Mouse (Mus musculus) heart, adult 18-20 months (tissue): ENCODE measurements around the gene Mymx. TPM values are rescaled to one million over a fixed set of nuclear protein-coding genes. Genes with fewer than 3 reads are reported as not detected.
"Not testable (repeated sequence)": the region's sequence is repeated elsewhere in the genome, so short reads cannot be mapped to it uniquely, and the experiment has no call there.

ENCODE experiments used
- DNase-seq, 2 experiments: peaks; one replicate each; pipeline ENCODE4 v3.0.0; 2021 to 2022; ENCODE audit warnings: mixed read lengths in 1 of 2
- long read RNA-seq, 2 experiments: library from polyadenylated mRNA; stranded (forward); transcript quantifications; one replicate each; pipeline ENCODE4 v2.0.0; 2021
- total RNA-seq, 2 experiments: library from RNA; stranded (reverse); gene quantifications; 2 replicates each; pipeline ENCODE4 v1.2.3; 2021

Gene Mymx
- total RNA-seq, result not detected
- long read RNA-seq, experiment 1, result 0 reads
- long read RNA-seq, experiment 2, result 0 reads

- DNase-seq, result peak in 1 of 2 experiments; percentile 23
These were observed at the start of gene Mymx for GRCm38 (mm10) chr17:45601877-45602304. Mymx (minus strand) TSS chr17:45602102.

GRCm38 (mm10) chr17:45644185-45644584 is 42.3 kb upstream of the Mymx start:
- no peak for DNase-seq

- DNase-seq, result peak; percentile 57 to 85
These were observed 40.8 kb upstream of the Mymx start for GRCm38 (mm10) chr17:45642701-45643100.

DNA sequence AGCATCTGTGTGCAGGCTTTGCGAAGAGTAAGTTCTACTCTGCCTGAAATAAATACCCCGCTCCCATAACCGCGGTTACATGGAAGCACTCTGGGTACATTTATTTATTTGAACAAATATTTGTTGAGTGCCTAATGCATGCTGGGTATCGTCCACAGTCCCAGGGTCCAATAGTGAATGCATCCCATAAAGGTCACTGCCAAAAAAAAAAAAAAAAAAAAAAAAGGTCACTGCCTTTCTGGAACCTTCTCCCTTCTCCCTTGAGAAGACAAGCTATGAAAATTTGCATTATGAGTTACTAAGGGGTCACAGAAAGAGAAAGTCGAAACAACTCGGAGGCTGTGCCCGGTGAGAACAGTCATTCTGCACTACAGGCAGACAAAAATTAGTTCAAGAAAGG is 40.1 kb upstream of the Mymx start:
- no peak for DNase-seq

DNA sequence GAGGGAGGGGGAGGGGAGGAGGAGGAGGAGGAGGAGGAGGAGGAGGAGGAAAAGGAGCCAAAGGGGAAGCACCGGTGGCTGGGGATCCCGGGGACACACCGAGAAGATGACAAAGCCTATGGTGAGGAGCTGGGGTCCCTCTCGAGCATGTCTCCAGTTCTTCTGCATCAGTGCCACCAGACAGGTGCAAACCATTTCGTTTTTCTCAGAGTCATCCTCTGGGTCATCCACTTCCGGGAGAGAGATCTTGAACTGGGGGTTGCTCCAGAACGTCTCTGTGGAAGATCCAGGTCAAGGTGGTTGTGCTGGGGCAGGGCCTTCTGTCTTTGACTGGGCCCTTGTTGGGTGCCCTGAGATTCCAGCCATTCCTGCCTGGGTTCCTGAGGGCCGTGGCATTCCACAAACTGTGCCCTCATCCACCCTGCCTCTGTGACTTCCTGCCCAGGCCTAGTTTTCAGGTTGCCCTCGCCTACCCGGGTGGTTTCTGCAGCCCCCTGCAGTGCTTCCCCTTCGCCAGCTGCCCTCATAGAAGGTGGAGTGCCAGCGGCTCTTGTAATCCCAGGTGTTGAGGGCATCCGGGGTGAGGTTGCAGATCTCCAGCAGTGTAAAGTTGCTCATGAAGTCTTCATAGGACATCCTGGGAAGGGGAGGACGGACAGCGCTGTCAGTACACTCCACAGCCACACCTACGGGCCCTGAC is 36.8 kb upstream of the Mymx start:
- no peak for DNase-seq

- DNase-seq, result no peak
These were observed 32.1 kb upstream of the Mymx start for GRCm38 (mm10) chr17:45634033-45634432.

GRCm38 (mm10) chr17:45631940-45632339 is 30.0 kb upstream of the Mymx start:
- DNase-seq, result no peak

DNA sequence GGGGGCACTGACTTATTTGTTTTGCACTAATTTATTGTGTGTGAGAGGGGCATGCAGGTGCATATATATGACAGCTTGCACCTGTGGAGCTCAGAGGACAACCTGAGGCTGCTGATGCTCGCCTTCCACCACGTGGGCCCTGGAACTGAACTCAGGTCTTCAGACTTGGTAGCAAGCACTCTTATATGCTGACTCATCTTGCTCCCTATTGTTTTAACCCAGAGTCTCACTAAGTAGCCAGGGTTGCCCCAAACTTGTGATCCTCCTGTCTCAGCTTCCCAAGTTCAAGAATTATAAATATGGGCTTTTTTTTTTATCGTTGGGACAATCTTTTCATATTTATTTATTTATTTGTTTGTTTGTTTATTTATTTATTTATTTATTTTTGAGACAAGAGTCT is 29.1 kb upstream of the Mymx start:
- DNase-seq, result no peak

- peak; percentile 78 to 85 for DNase-seq
These were observed 28.2 kb upstream of the Mymx start for GRCm38 (mm10) chr17:45629861-45630694.

DNA sequence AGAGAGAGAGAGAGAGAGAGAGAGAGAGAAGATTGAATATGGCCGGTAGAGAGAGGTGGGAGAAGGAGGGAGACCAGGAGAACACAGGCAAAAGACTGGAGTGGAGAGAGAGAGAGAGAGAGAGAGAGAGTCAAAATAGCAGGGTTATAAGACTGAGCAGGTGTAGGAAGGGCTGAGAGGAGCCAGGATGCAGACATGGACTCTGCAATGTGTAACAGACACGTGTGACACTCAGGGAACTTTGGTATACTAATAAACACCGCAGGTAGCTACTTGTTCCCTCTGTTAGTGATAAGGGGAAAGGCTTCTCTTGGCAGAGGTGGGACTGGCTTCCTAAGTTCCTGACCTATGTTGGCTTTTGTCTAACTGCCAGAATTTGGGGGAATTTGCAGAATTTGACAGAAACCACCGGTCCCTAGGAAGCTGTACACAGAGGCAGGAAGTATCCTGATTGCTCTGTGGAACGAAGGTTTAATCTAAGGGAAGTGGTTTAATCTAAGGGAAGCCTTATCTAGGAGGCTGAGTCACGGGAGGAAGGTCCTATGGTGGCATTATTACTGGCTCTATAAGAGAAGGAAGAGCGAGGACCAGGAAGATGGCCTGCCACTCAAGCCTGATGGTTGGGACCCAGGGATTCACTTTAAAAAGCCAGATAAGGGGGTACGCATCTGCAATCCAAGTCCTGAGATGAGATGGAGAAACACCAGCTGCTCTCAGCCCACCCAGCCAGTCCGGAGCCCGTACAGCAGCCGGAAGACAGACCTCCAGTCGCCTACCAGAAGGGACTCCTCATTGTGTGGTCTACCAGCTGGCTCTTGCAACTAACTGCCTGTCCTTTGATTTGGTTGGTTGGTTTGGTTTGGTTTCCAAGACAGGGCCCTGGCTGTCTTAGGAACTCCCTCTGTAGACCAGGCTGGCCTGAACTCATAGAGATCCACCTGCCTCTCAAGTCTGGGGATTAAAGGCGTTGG is 27.3 kb upstream of the Mymx start:
- peak; percentile 35 to 36 for DNase-seq

DNA sequence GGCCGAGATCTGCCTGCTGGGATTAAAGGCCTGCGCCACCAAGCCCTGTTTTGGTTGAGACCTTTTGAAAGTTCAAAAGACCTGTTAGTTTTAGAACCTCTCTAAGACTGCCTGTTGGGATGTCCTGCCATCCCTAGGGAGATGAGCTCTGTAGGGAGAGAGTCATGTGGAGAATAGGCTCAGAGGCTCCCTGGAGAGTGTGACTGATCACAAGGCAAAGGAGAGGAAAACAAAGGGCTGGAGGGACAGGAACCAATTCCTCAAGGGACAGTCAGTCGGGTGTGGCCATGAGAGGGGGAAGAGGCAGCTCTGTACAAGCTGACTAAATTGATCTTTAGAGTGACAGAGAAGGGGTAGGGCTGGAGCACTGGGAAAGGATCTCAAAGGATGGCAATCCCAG is 26.3 kb upstream of the Mymx start:
- DNase-seq, result peak in 1 of 2 experiments; percentile 25

DNA sequence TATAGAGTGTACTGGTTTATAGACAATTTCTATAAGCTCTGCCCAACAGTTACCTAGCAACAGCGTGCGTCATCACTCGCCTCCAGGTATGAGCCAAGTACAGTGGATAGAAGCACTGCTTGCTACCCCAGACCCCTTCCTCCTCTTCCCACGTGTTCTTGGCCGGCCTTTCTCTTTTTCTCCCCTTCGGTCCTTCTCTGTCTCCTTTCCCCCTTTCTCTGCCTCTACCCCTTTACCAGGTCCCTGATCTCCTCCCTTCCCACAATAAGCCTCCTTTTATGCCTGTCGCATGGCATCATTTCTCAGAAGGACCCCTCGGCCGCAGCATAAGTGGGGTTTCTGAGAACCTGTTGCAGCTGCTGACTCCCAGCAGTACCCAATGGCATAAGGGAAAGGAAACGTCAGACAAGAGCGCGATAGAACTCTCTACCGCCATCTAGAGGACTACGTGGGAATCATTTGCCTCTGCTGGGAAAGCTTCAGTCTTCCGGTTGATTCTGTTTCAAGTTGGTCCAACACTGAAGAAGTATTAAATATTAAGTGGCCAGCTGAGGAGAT is 24.8 kb upstream of the Mymx start:
- DNase-seq, result peak; percentile 82 to 89

DNA sequence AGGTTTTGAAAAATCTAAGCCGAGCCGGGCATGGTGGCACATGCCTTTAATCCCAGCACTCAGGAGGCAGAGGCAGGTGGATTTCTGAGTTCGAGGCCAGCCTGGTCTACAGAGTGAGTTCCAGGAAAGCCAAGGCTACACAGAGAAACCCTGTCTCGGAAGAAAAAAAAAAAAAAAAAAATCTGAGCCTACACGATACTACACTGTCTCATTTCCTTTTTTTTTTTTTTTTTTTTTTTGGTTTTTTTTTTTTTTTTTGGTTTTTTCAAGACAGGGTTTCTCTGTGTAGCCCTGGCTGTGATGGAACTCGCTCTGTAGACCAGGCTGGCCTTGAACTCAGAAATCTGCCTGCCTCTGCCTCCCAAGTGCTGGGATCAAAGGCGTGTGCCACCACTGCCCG is 21.5 kb upstream of the Mymx start:
- not testable (repeated sequence) for DNase-seq

DNA sequence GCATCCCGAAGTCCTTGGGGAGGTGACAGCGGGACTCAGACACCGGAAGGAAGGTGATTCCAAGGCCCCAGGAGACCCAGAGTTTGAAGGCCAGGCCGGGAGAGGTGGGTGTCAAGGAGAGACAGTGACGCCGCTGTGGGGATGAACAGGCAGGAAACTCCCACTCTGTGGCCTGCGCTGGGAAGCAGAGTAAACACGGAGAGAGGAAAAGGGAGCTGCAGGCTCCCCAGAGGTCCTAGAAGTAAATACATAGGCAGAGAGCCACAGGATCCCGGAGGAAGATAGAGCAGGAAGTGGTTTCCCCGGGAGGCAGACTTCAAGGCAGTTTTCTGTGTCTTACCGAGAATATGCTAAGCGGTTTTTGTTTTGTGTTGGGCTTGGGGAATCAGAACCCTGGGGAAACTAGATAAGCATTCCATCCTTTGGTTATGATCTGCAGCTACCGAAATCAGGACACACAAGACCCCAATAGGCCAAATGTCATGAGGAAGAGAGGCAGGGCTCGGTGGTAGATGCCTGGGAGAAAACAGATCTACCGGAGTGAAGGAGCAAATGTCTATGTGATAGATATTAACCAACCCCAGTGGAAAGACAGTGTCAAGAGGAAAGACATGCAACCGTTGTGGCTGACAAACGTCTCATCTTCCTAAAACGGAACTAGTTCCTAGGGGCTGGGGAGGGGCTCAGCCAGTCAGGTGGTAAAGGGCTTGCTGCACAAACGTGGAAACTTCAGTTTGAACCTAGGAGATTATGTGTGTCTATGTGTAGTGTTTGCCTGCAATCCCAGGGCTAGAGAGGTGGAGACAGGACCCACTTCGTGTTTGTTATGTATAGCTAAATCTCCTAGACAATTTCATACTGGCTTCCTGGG is 17.7 kb upstream of the Mymx start:
- DNase-seq, result peak; percentile 61 to 75

GRCm38 (mm10) chr17:45618941-45619385 is 17.1 kb upstream of the Mymx start:
- DNase-seq, result peak; percentile 78 to 85

DNA sequence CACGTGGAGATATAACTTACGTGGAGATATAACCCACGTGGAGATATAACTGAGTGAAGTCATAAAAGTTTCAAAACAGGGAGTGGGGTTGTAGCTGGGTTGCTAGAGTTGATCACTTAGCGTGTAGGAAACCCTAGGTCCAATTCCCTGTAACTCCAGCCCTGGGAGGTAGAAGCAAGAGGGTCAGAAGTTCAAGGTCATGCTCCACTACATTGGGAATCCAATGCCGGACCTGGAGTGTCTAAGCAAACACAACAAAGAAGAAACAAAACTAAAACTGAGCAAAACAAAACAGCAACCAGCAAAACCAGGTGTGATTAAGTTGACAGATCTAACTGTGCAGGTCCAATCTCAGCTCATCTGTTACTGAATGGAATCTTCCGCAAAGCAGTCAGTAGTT is 15.8 kb upstream of the Mymx start:
- DNase-seq, result no peak

- no peak for DNase-seq
These were observed 14.8 kb upstream of the Mymx start for GRCm38 (mm10) chr17:45616679-45617078.

DNA sequence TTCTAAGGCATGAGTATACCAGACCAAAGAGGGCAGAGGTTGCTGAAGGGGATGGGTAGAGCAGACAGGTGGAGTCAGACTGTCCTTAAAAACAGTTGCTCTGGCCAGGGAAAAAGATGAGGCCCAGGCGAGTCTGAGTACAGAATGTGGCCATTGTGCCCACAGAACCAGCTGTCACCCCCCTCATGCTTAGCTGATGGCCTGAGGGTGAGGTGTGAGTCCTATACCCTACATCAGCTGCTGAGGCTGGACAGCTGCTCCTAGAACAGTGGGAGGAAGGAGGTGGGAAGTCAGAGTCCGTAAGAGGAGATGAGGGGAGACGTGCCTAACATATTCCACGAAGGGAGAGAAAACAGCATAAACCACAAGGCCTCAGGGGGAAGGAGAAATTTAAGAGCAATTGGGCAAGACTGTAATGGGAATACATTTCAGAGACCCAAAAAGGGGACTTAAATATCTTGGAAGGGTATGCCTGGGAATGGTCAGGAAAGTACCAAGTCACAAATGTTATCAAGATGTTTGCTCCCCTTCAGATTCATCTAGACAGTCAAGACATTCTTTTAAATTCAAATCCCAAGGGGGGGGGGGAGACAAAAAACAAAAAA is 14.2 kb upstream of the Mymx start:
- no peak for DNase-seq

GRCm38 (mm10) chr17:45612921-45613320 is 11.0 kb upstream of the Mymx start:
- DNase-seq, result peak in 1 of 2 experiments; percentile 60

DNA sequence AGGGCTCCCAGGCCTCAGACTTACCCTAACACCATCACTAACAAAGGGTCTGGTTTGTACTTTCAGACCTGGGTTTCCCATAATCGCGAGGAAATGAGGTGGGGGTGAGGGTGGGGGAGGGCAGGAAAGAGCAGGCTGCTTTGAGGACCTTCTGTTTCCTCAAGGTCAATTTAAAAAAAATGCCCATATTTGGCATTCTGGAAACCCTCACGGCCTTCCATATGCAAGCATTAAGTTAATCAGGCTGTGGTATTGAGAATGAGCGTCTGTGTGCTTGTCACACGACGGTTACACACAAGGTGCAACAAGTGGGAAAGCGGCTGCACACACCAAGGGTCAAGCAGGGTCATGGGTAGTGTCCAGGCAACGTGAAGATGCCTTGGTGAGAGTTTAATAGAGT is 10.1 kb upstream of the Mymx start:
- DNase-seq, result no peak
